Mouse (Mus musculus) lung, embryonic 14.5 days (tissue): ENCODE measurements around the gene Zfyve27. TPM values are rescaled to one million over a fixed set of nuclear protein-coding genes. Genes with fewer than 3 reads are reported as not detected.

Experiments
- ATAC-seq: fragments of 200-750 bp; cut with Nextera tagmentation; 2 replicates; pipeline ENCODE4 v1.8.0; 2017; ENCODE audit warnings: mild to moderate bottlenecking, moderate TSS enrichment, moderate library complexity; ENCODE audit not compliant: insufficient read depth
- DNase-seq: peaks from one replicate; pipeline ENCODE4 v3.0.0-alpha.2; 2015
- H3K27ac ChIP-seq: fragments of 300-500 bp; sonication (generic); 2 replicates; pipeline ENCODE4 v1.5.1; 2014; ENCODE audit warnings: low read depth, mild to moderate bottlenecking, moderate library complexity
- H3K27me3 ChIP-seq: fragments of 300-500 bp; sonication (generic); 2 replicates; pipeline ENCODE4 v1.6.1; 2014; ENCODE audit warnings: low read length, control low read depth; ENCODE audit not compliant: insufficient read depth
- H3K36me3 ChIP-seq: fragments of 300-500 bp; sonication (generic); 2 replicates; pipeline ENCODE4 v1.6.1; 2014; ENCODE audit warnings: control low read depth; ENCODE audit not compliant: insufficient read depth
- H3K4me1 ChIP-seq: fragments of 300-500 bp; sonication (generic); 2 replicates; pipeline ENCODE4 v1.6.1; 2014; ENCODE audit warnings: antibody characterized with exemption, control low read depth; ENCODE audit not compliant: insufficient read depth
- H3K4me2 ChIP-seq: fragments of 300-500 bp; sonication (generic); 2 replicates; pipeline ENCODE4 v1.6.1; 2014; ENCODE audit warnings: mild to moderate bottlenecking
- H3K4me3 ChIP-seq: fragments of 300-500 bp; sonication (generic); 2 replicates; pipeline ENCODE4 v1.5.1; 2014; ENCODE audit warnings: low read depth, low read length
- H3K9ac ChIP-seq: fragments of 300-500 bp; sonication (generic); 2 replicates; pipeline ENCODE4 v1.6.1; 2014
- H3K9me3 ChIP-seq: fragments of 300-500 bp; sonication (generic); 2 replicates; pipeline ENCODE4 v1.6.1; 2016; ENCODE audit warnings: low read depth, low read length, control low read depth
- CTCF ChIP-seq: IDR thresholded peaks from 2 replicates; pipeline ENCODE4 v1.5.1; 2016; ENCODE audit warnings: antibody characterized with exemption, low read depth
- WGBS: fragments of 180-500 bp; shearing (Covaris S2); extraction: QIAGEN DNeasy Blood & Tissue Kit; methylation state at CpG from one replicate; pipeline ENCODE4 v1.1.7; 2014; 5-methylcytosine and 5-hydroxymethylcytosine counted together
- polyA plus RNA-seq: library from polyadenylated mRNA; unstranded; fragments of >200 nt; fragmentation: Nextera tagmentation; extraction: Ambion mirVana; gene quantifications from 2 replicates; pipeline ENCODE4 v1.2.1, GENCODE M21; 2014

The Zfyve27 gene
- polyA plus RNA-seq, 1 experiment from 2014 or later, result 15.2 TPM

GRCm38 (mm10) chr19:42147769-42148568, 15.8 kb upstream of the Zfyve27 start:
- H3K4me3 ChIP-seq, result peak overlapping the region; percentile 74
- WGBS, result under 1% methylated on average over 63 of the region's 63 CpGs
- peak overlapping the region; percentile 90 for H3K4me2 ChIP-seq
- peaks cover 9% of the 10 kb centered on the region for H3K36me3 ChIP-seq
- DNase-seq (peak; percentile 62), ATAC-seq (peak; percentile 23)
- no peaks in the 10 kb centered on the region for H3K27me3 ChIP-seq
- peaks cover 19% of the 10 kb centered on the region for H3K4me1 ChIP-seq
- no peak for TF ChIP-seq CTCF
- peak overlapping the region; percentile 94 for H3K27ac ChIP-seq
- peak overlapping the region; percentile 89 for H3K9ac ChIP-seq
- no peaks in the 10 kb centered on the region for H3K9me3 ChIP-seq

- 9% methylated on average over 7 of the region's 7 CpGs for WGBS
- no peak for TF ChIP-seq CTCF
- H3K4me3 ChIP-seq, result peak overlapping the region; percentile 74
- H3K27ac ChIP-seq, result peak overlapping the region; percentile 94; the same call in 1 of the 2 replicates
- H3K4me1 ChIP-seq, result peaks cover 19% of the 10 kb centered on the region
- peak overlapping the region; percentile 89 for H3K9ac ChIP-seq
- ATAC-seq (peak; percentile 70), DNase-seq (peak; percentile 81)
- no peaks in the 10 kb centered on the region for H3K27me3 ChIP-seq
- no peaks in the 10 kb centered on the region for H3K9me3 ChIP-seq
- H3K4me2 ChIP-seq, result peak overlapping the region; percentile 90
- H3K36me3 ChIP-seq, result peaks cover 9% of the 10 kb centered on the region
Observed at GRCm38 (mm10) chr19:42148569-42148860, 15.2 kb upstream of the Zfyve27 start.

GRCm38 (mm10) chr19:42151990-42152389, 11.8 kb upstream of the Zfyve27 start:
- no peak overlapping the region; the same call in 1 of the 2 replicates for H3K27ac ChIP-seq
- no peaks in the 10 kb centered on the region for H3K27me3 ChIP-seq
- no peak overlapping the region for H3K4me2 ChIP-seq
- peaks cover 9% of the 10 kb centered on the region for H3K36me3 ChIP-seq
- H3K4me1 ChIP-seq, result peaks cover 19% of the 10 kb centered on the region
- peak; percentile 94 for DNase-seq
- H3K4me3 ChIP-seq, result no peak overlapping the region
- TF ChIP-seq CTCF, result peak; percentile 96
- H3K9me3 ChIP-seq, result no peaks in the 10 kb centered on the region
- no peak for ATAC-seq
- WGBS, result 6% methylated on average over 6 of the region's 6 CpGs
- no peak overlapping the region for H3K9ac ChIP-seq

GRCm38 (mm10) chr19:42157493-42158237, 6.1 kb upstream of the Zfyve27 start:
- no peak overlapping the region for H3K9ac ChIP-seq
- no peaks in the 10 kb centered on the region for H3K9me3 ChIP-seq
- H3K27me3 ChIP-seq, result no peaks in the 10 kb centered on the region
- H3K4me2 ChIP-seq, result no peak overlapping the region
- WGBS, result 51% methylated on average over 12 of the region's 12 CpGs
- ATAC-seq (no peak), DNase-seq (no peak)
- H3K4me1 ChIP-seq, result no peaks in the 10 kb centered on the region
- no peaks in the 10 kb centered on the region for H3K36me3 ChIP-seq
- H3K27ac ChIP-seq, result no peak overlapping the region
- no peak overlapping the region for H3K4me3 ChIP-seq
- no peak for TF ChIP-seq CTCF

GRCm38 (mm10) chr19:42158246-42159017, 5.3 kb upstream of the Zfyve27 start:
- H3K9ac ChIP-seq, result no peak overlapping the region
- ATAC-seq, result peak; percentile 71; the same call in 1 of the 2 replicates
- 28% methylated on average over 13 of the region's 13 CpGs for WGBS

GRCm38 (mm10) chr19:42164188-42164587, 437 bp downstream of the Zfyve27 start:
- ATAC-seq, result no peak
- 22% methylated on average over 7 of the region's 7 CpGs for WGBS
- no peaks in the 10 kb centered on the region for H3K36me3 ChIP-seq
- no peak overlapping the region for H3K27ac ChIP-seq
- H3K4me3 ChIP-seq, result no peak overlapping the region
- H3K27me3 ChIP-seq, result peaks cover 13% of the 10 kb centered on the region; the same call in 1 of the 2 replicates
- no peak overlapping the region for H3K9ac ChIP-seq
- H3K4me2 ChIP-seq, result no peak overlapping the region
- no peak for TF ChIP-seq CTCF
- H3K9me3 ChIP-seq, result no peaks in the 10 kb centered on the region
- no peaks in the 10 kb centered on the region for H3K4me1 ChIP-seq
- peak; percentile 30 for DNase-seq

More at GRCm38 (mm10) chr19:42158246-42159017, 5.3 kb upstream of the Zfyve27 start:
- H3K27me3 ChIP-seq, result no peaks in the 10 kb centered on the region
- TF ChIP-seq CTCF, result peak; percentile 29; the same call in 1 of the 2 replicates
- no peaks in the 10 kb centered on the region for H3K9me3 ChIP-seq
- H3K4me3 ChIP-seq, result no peak overlapping the region
- no peaks in the 10 kb centered on the region for H3K4me1 ChIP-seq
- H3K27ac ChIP-seq, result 0 out of 2 replicates have a peak overlapping the region, but pooled peaks have one; percentile 1
- peak; percentile 65 for DNase-seq
- peak overlapping the region; percentile 10; the same call in 1 of the 2 replicates for H3K4me2 ChIP-seq
- no peaks in the 10 kb centered on the region for H3K36me3 ChIP-seq
